Mouse (Mus musculus) neural tube, embryonic 15.5 days (tissue): ENCODE data around the gene Ddit4. TPM values are rescaled to one million over a fixed set of nuclear protein-coding genes. Genes with fewer than 3 reads are reported as not detected.
A peak's percentile ranks its signal among the peaks of the same experiment; 100 is the strongest.

Experiments
- ATAC-seq: fragments of 200-750 bp; cut with Nextera tagmentation; 2 replicates; pipeline ENCODE4 v1.8.0; 2017; ENCODE audit warnings: mild to moderate bottlenecking, moderate TSS enrichment, moderate library complexity; ENCODE audit not compliant: low FRiP score
- H3K27ac ChIP-seq: fragments of 300-500 bp; sonication (generic); replicated peaks from 2 replicates; pipeline ENCODE4 v1.5.1; 2015; ENCODE audit warnings: mild to moderate bottlenecking, inconsistent platforms
- H3K27me3 ChIP-seq: fragments of 300-500 bp; sonication (generic); replicated peaks from 2 replicates; pipeline ENCODE4 v1.6.1; 2015; ENCODE audit warnings: inconsistent platforms
- H3K36me3 ChIP-seq: fragments of 300-500 bp; sonication (generic); 2 replicates; pipeline ENCODE4 v1.6.1; 2015; ENCODE audit warnings: inconsistent platforms
- H3K4me1 ChIP-seq: fragments of 300-500 bp; sonication (generic); 2 replicates; pipeline ENCODE4 v1.6.1; 2015; ENCODE audit warnings: inconsistent platforms
- H3K4me2 ChIP-seq: fragments of 300-500 bp; sonication (generic); 2 replicates; pipeline ENCODE4 v1.6.1; 2015; ENCODE audit warnings: inconsistent platforms, mild to moderate bottlenecking, moderate library complexity
- H3K4me3 ChIP-seq: fragments of 300-500 bp; sonication (generic); replicated peaks from 2 replicates; pipeline ENCODE4 v1.5.1; 2015; ENCODE audit warnings: mild to moderate bottlenecking, inconsistent platforms
- H3K9ac ChIP-seq: fragments of 300-500 bp; sonication (generic); replicated peaks from 2 replicates; pipeline ENCODE4 v1.6.1; 2015; ENCODE audit warnings: mild to moderate bottlenecking, inconsistent platforms
- H3K9me3 ChIP-seq: fragments of 300-500 bp; sonication (generic); replicated peaks from 2 replicates; pipeline ENCODE4 v1.6.1; 2016; ENCODE audit warnings: inconsistent platforms
- WGBS: fragments of 180-500 bp; shearing (Covaris S2); methylation state at CpG from one replicate; pipeline ENCODE4 v1.1.7; 2015; ENCODE audit warnings: mixed read lengths; 5-methylcytosine and 5-hydroxymethylcytosine counted together
- polyA plus RNA-seq: library from polyadenylated mRNA; unstranded; fragments of >200 nt; fragmentation: Nextera tagmentation; extraction: Ambion mirVana; gene quantifications from 2 replicates; pipeline ENCODE4 v1.2.1, GENCODE M21; 2015

The Ddit4 gene
- polyA plus RNA-seq, 1 experiment from 2014 or later, result 80.8 TPM

DNA sequence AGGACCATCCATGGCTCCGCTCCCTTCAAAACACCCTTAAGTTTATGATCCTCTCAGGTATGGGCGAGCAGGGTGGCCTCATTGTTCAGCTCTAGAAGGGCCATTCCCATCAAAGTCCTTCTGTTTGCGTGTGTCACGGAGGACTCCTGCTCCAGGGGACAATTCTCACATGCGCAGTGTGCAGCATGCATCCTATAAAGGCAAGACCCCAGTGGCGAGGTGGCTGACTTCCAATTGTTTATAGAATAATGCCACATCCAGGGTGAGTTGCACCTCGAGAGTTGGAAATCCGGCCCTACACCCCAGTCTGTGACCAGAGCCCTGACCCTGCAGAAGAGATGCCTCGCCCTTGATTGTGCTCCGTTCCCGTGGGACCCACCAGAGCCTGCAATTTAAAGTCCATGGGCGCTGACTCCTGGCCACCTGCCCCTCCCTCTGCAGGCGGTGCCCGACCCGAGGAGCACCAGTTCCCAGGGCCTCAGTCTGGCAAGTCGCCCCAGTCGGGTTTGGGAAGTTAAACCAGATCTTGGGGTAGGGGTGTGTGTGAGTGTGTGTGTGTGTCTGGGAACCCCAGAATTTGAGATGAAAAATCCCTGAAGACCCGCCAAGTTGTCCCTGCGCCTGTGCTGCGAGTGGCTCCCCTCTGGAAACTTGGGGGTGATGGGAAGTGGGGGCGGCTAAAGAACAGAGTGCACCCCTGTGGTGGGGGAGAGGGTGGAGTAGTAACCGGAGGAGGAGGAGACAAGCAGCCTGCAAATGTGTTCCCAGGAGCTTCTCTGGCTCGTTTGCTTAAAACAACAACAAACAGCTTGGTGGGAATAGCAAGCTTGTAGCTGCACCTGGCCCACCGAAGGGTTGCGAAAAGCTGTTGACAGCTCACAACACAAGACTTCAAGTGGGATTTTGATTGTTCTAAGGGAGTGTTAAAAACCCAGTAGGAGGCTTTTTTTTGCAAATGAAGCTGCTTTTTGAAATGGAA lies 5.8 kb upstream of the Ddit4 start:
- 9% methylated on average over 25 of the region's 25 CpGs for WGBS
- no peak for ATAC-seq
- Histone ChIP-seq H3K4me3 (peak overlapping the region; percentile 21), H3K9me3 (no peaks in the 10 kb centered on the region), H3K4me1 (peaks cover 41% of the 10 kb centered on the region), H3K9ac (peak overlapping the region; percentile 24; the same call in 1 of the 2 replicates), H3K36me3 (no peaks in the 10 kb centered on the region), H3K27ac (peak overlapping the region; percentile 77), H3K27me3 (no peaks in the 10 kb centered on the region), H3K4me2 (peak overlapping the region; percentile 51)

- Histone ChIP-seq H3K4me2 (no peak overlapping the region), H3K9ac (no peak overlapping the region), H3K27me3 (no peaks in the 10 kb centered on the region), H3K9me3 (no peaks in the 10 kb centered on the region), H3K27ac (peak overlapping the region; percentile 77), H3K36me3 (no peaks in the 10 kb centered on the region), H3K4me1 (peaks cover 44% of the 10 kb centered on the region), H3K4me3 (no peak overlapping the region)
- 38% methylated on average over 5 of the region's 5 CpGs for WGBS
- ATAC-seq, result no peak
Measured at GRCm38 (mm10) chr10:59956681-59957080, 5.0 kb upstream of the Ddit4 start.

GRCm38 (mm10) chr10:59953564-59954039 lies 2.0 kb upstream of the Ddit4 start:
- no peaks in the 10 kb centered on the region for H3K36me3 ChIP-seq
- no peak for ATAC-seq
- no peaks in the 10 kb centered on the region for H3K27me3 ChIP-seq
- WGBS, result 39% methylated on average over 6 of the region's 7 CpGs
- no peak overlapping the region for H3K4me2 ChIP-seq
- peak overlapping the region; percentile 98 for H3K27ac ChIP-seq
- no peak overlapping the region for H3K4me3 ChIP-seq
- no peak overlapping the region for H3K9ac ChIP-seq
- H3K9me3 ChIP-seq, result no peaks in the 10 kb centered on the region
- H3K4me1 ChIP-seq, result peaks cover 55% of the 10 kb centered on the region

GRCm38 (mm10) chr10:59952781-59953563 lies 1.3 kb upstream of the Ddit4 start:
- ATAC-seq, result no peak
- no peaks in the 10 kb centered on the region for H3K27me3 ChIP-seq
- peak overlapping the region; percentile 94 for H3K4me2 ChIP-seq
- peak overlapping the region; percentile 69 for H3K4me3 ChIP-seq
- peak overlapping the region; percentile 98 for H3K27ac ChIP-seq
- H3K9me3 ChIP-seq, result no peaks in the 10 kb centered on the region
- 21% methylated on average over 16 of the region's 16 CpGs for WGBS
- peak overlapping the region; percentile 75 for H3K9ac ChIP-seq
- no peaks in the 10 kb centered on the region for H3K36me3 ChIP-seq
- peaks cover 51% of the 10 kb centered on the region for H3K4me1 ChIP-seq

DNA sequence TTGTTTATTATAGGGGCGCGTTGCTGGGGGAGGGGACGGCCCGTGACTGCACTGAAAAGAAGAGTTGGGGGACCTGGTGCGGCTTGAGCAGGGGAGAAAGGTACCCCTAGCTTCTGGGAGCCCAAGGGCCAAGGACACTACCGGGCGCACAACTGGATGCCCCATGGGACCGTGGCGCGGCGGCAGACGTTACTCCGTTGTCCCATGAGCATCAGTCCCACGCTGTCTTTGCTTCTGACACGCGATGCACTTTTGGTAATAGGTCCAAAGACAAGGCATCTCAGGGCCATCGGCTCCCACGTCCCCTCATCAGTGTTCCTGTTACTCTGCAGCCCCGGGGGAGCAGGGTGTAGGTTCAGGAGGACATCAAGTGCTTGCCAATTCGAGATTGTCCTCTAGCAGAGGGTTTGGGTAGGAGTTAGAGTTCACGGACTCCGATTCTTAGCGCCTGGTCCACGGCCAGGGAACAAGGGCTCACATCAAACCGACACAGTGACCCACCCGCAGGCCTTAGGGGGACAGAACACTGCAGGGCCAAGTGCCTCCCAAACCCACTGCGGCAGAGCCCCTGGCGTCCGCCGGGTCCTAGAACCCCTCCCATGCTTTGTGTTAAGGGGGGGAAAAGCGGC lies 632 bp upstream of the Ddit4 start:
- Histone ChIP-seq H3K9me3 (no peaks in the 10 kb centered on the region), H3K4me1 (peaks cover 44% of the 10 kb centered on the region)
- under 1% methylated on average over 31 of the region's 31 CpGs for WGBS

DNA sequence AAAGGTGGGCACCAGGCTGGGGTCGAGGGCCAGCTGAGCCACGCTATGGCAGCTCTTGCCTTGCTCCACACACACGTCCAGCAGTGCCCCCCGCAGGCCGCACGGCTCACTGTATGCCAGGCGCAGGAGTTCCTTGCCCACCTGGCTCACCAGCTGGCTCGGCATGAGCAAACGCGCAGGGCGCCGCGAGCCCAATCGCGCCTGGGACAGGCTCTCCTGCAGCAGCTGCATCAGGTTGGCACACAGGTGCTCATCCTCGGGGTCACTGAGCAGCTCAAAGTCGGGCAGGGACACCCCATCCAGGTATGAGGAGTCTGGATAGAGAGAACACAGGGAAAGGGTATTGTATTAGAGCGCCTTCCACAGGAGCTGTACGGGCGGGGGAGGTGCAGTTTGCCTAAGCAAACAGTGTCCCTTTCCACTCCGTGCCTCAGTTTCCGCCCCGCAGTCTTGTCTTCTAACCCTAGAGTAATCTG lies 880 bp downstream of the Ddit4 start:
- under 1% methylated on average over 23 of the region's 23 CpGs for WGBS
- Histone ChIP-seq H3K9me3 (no peaks in the 10 kb centered on the region), H3K9ac (peak overlapping the region; percentile 94), H3K4me1 (peaks cover 33% of the 10 kb centered on the region), H3K4me2 (peak overlapping the region; percentile 94), H3K27me3 (no peaks in the 10 kb centered on the region), H3K36me3 (no peaks in the 10 kb centered on the region), H3K27ac (peak overlapping the region; percentile 98), H3K4me3 (peak overlapping the region; percentile 69)
- peak; percentile 28 for ATAC-seq

More for the DNA sequence above, 632 bp upstream of the Ddit4 start:
- H3K4me2 ChIP-seq, result peak overlapping the region; percentile 94
- peak overlapping the region; percentile 75 for H3K9ac ChIP-seq
- ATAC-seq, result peak; percentile 58
- H3K27me3 ChIP-seq, result no peaks in the 10 kb centered on the region
- no peaks in the 10 kb centered on the region for H3K36me3 ChIP-seq
- H3K27ac ChIP-seq, result peak overlapping the region; percentile 98
- peak overlapping the region; percentile 69 for H3K4me3 ChIP-seq

GRCm38 (mm10) chr10:59949783-59950605 lies 1.6 kb downstream of the Ddit4 start:
- H3K9ac ChIP-seq, result peak overlapping the region; percentile 94
- peaks cover 33% of the 10 kb centered on the region for H3K4me1 ChIP-seq
- H3K36me3 ChIP-seq, result no peaks in the 10 kb centered on the region
- no peaks in the 10 kb centered on the region for H3K27me3 ChIP-seq
- 44% methylated on average over 15 of the region's 15 CpGs for WGBS
- ATAC-seq, result no peak
- peak overlapping the region; percentile 94 for H3K4me2 ChIP-seq
- H3K27ac ChIP-seq, result peak overlapping the region; percentile 98
- peak overlapping the region; percentile 69 for H3K4me3 ChIP-seq
- no peaks in the 10 kb centered on the region for H3K9me3 ChIP-seq

DNA sequence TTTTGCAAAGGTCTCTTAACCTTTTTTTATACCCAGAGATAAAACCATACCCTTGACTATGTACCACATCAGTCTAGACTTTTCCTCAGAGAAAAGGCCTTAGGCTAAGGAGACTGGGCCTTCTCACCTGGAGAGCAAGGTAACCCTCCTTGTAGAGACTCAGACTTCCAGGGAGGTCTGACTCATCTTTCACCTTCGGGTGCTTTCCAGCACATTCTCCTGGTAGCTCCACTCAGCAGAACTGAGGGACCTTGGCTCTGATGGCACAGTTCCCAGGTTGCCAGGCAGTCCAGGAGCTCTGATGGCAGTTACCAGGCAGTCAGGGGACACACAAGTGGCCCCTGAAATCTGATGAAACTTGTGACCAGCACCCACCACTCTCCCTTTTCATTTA lies 2.4 kb downstream of the Ddit4 start:
- peak overlapping the region; percentile 94; the same call in 1 of the 2 replicates for H3K9ac ChIP-seq
- H3K4me3 ChIP-seq, result peak overlapping the region; percentile 69
- ATAC-seq, result no peak
- no peaks in the 10 kb centered on the region for H3K36me3 ChIP-seq
- no peaks in the 10 kb centered on the region for H3K9me3 ChIP-seq
- H3K27me3 ChIP-seq, result no peaks in the 10 kb centered on the region
- peak overlapping the region; percentile 48; the same call in 1 of the 2 replicates for H3K27ac ChIP-seq
- WGBS, result 81% methylated on average over 1 of the region's 1 CpGs
- peak overlapping the region; percentile 94 for H3K4me2 ChIP-seq
- H3K4me1 ChIP-seq, result peaks cover 33% of the 10 kb centered on the region

- Histone ChIP-seq H3K27me3 (no peaks in the 10 kb centered on the region), H3K4me1 (peaks cover 36% of the 10 kb centered on the region), H3K4me2 (peak overlapping the region; percentile 94), H3K4me3 (0 out of 2 replicates have a peak overlapping the region, but pooled peaks have one; percentile 69), H3K9me3 (no peaks in the 10 kb centered on the region), H3K27ac (peak overlapping the region; percentile 48; the same call in 1 of the 2 replicates), H3K9ac (no peak overlapping the region), H3K36me3 (no peaks in the 10 kb centered on the region)
- 54% methylated on average over 6 of the region's 6 CpGs for WGBS
- ATAC-seq, result no peak
Measured at GRCm38 (mm10) chr10:59948363-59949254, 3.0 kb downstream of the Ddit4 start.
